Mouse (Mus musculus) olfactory bulb, adult 2 months (tissue): ENCODE results near the gene Garnl3.

ENCODE experiments used
- CTCF ChIP-seq: fragments of 200-500 bp; IDR thresholded peaks from 2 replicates; pipeline ENCODE4 v1.5.1; 2012; ENCODE audit warnings: low read depth, mild to moderate bottlenecking, low read length, moderate library complexity; ENCODE audit not compliant: insufficient read depth
- POLR2A ChIP-seq: fragments of 200-500 bp; IDR thresholded peaks from 2 replicates; pipeline ENCODE4 v1.6.1; 2012; ENCODE audit warnings: mild to moderate bottlenecking, low read depth, low read length, moderate library complexity; ENCODE audit not compliant: insufficient read depth

DNA sequence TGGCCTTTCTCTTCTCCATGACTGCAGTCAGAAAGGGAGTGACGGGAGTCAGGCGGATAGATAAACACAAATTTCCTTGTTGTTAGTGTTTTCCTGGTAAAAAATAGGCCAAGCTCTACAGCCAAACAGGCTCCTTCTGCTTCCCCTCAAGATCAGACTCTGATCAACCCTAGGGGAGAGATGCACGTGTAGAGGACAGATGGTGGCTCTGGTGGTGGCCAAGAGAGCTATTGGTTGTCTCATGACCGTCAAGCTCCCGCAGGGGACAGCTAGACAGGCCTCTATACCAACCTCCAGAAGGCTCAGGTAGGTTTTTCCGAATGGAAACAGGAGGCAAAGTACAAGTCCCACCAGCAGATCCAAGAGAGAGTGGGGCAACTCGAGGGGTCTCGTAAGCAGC is 30.9 kb downstream of the Garnl3 start:
- TF ChIP-seq CTCF (no peak), POLR2A (no peak)
